Mouse (Mus musculus): ENCODE data around the gene Ifna6.

Ifna6 gene

DNA sequence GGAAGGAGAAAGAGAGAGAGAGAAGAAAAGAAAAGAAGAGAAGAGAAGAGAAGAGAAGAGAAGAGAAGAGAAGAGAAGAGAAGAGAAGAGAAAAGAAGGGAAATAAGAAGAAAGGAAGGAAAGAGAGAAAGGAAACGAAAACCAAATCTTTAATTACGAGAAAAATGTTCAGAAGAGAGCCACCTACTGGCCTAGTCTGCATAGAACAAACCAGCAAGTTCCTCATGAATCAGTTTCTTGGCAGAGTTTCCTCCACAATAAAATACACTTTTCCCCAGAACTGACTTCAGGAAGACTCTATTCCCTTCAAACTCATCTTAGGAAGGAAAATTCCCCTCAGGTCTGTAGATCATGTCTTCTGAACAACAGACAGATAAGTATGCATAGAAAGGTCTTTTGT lies 18.1 kb downstream of the Ifna6 start:
- no peak for DNase-seq (ENCODE audit: low spot score in 2 of 2)

DNA sequence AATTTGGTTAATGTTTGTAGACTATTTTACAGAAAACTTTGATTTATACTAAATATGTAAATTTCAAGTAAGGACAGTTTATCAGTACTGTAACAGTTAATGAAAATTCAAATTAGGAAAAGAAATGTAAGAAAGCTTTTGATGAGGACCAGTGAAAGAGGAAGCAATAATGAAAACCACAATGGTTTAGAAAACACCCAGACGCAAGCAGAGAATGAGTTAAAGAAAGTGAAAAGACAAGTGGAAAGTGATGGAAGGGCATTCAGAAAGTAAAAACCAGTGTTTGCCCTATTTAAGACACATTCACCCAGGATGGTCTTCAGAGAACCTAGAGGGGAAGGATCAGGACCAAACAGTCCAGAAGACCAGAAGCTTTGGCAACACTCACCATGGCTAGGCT lies 22.5 kb downstream of the Ifna6 start, which contains the start of gene Ifna1:
TSS of gene Ifna1 (plus strand) at position 390 of the 400 bp plus-strand sequence.
- no peak for DNase-seq (ENCODE audit: low spot score in 2 of 2)

DNA sequence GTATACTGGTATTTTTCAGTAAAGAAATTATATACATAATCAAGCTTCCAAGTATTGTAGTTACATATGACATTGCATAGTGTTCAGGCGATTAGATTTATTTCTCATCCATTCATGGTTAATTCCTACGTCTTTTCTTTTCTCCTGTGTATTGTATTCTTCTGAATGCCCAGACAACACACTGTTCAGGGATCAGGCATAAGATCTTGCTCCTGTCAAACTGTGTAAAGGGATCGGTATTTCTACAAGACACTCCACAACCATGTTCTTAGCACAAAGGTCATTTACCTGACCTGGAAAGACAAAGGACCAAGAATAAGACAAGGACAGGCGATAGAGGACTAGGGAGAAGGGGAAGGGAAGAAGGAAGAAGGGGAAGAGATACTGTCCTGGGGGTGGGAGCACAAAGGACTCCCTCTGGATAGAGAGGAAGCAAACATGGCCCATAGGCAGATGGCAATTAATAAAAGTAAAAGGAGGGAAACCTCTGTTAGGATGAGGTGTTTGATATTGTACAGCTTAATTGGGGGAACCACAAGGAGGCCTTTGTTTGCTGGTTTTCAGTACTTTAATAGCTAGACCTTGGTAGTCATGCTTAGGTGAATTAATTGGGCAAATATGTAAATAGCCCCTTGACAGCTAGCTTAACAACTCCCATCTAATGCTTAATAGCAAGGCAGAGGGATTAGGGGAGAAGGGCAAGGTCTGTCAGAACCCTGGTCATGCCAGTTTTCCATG lies 24.0 kb downstream of the Ifna6 start:
- no peak for DNase-seq (ENCODE audit: low spot score in 2 of 2)

DNA sequence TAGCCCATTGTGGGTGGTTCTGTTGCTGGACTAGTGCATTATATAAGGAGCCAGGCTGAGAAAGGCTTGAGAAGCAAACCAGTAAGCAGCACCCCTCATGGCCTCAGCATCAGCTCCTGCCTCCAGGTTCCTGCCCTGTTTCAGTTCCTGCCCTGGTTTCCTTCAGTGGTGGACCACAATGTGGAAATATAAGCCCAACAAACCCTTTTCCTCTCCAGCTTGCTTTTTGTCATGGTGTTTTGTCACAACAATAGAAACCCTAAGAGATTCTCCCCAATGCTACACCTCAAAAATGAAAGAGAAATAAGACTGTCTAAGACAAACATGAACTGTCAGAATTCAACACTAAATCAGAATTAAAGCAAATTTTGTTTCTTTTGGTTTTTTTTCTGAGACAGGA lies 32.0 kb downstream of the Ifna6 start:
- no peak for DNase-seq (ENCODE audit: low spot score in 2 of 2)

DNA sequence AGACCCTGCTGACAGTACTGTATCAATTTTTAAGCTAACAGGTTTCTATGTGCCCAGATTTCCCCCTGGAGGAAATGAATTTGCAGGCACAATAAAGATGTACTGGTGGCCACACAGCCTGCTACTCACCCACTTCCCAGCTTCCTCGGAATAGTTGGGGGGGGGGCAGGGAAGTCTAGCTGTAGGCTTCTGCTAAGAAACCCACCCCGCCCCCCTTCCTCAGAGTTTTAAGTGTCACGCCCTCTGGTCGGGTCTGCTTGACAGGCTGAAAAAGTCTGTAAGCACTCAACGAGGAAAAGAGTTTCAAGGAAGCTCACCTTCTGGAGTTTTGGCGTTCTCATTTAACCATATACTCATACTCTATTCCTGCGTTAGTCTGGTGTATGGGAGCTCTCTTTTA lies 36.1 kb downstream of the Ifna6 start:
- DNase-seq (ENCODE audit: low spot score in 2 of 2) = no peak

DNA sequence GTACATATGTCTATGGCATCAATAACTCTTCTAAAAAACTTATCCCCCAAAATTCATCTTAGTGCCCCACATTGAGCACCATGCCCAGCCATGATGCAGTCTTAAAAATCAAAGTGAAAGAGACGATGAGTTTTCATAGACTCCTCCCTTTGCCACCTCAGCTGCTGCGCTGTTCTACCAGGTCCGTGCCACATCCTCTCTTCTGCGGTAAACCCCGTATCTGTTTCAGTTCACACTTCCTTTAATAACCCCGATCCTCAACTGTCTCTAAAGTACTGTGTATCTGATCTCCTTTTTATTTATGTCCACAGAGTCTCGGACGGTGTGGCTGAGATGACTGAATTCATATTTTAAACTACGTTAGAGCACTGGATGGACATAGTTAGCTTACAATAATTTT lies 37.4 kb downstream of the Ifna6 start:
- DNase-seq (ENCODE audit: low spot score in 2 of 2) = peak; percentile 81 to 82

DNA sequence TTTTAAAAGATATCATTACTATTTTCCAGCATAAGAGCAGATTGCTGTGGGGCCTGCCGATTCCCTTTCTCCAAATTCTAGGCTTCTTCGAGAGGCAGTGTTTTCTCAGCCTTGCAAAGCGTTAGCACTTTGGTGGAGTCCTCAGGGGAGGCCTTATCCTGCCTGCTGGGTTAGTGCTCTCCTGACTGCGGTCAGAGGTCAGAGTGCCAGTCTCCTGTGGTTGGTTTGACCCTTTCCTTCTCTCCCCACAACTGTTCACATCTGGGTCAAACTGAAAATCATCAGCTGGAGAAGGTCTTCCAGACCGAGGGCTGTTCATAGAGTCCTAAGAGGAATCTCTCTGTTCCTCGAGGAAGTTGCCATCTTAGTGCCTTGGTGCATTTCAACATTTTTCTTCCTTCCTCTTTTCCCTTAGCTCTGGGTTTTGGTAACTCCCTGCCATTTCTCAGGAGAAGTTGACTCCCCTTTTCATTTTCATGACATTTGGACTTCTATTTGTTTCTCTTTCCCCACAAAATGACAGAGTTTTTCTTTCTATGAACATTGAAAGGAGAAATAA lies 37.9 kb downstream of the Ifna6 start:
- peak in 1 of 2 experiments; percentile 16 for DNase-seq (ENCODE audit: low spot score in 2 of 2)

DNA sequence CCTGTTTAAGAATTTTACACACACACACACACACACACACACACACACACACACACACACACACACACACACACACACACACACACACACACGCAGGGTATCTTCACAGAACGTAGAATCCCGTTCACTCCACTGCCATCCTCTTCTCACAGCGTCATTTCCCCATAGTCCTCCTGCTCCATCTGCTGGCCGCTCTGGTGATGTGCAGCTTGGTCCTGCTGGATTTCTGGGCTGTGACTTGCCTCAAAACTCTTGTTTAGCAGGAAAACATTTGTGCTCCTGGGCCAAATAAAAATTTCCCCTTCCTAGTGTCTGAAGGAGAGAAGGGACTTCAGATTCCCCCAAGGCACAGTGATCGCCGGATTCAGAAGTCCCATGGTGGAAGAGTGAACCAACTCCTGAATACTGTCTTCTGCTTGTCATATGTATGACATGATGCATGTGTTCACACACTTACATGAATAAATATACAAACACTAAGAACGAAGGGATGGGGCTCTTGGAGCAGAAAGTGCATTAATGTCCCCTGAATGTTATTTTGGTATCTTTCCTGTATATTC lies 40.2 kb downstream of the Ifna6 start:
- DNase-seq (ENCODE audit: low spot score in 2 of 2) = peak; percentile 70

DNA sequence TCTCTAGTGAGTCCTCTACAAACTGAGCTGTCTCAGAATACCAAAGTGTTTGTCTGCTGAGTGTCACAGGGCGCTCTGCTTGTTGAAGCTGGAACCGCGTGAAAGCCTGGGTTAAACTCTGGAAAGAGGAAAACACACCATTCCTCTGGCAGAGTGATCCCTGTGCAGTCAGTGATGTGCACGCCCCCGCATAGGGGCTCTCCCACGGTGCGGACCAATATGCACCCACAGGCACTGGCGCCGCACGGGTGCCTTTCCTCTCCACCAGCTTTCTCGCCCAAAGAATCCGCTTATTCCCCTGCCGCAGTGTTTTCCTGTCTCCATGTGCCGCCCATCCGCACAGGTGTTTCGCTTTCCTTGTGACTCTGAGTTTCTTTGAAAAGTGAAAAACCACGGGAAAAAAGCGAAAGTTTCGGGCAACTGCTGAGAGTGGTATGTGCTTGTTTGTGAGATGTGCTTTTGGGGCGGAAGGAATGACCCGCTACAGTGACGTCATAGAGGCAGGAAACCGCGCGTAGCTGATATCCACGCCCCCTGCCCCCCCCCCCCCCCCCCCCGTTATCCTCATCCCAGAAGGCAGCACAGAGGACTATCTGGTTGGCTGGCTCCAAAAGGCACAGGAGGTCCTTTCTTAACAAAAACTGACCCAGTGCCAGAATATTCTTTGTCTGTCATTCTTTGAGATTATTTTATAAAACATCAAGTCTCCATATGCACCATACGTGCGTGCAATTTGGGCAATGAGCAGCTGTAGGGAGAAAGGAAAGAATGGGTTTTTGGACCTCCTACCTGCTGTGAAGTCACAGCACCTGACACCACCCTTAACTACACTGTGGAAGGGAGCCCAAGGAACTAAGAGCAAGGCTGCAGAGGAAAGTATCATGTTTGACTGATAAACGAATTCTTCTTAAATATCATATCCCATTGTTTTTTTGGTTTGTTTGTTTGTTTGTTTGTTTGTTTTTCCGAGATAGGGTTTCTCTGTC lies 41.0 kb downstream of the Ifna6 start:
- DNase-seq (ENCODE audit: low spot score in 2 of 2) = peak; percentile 24 to 27

DNA sequence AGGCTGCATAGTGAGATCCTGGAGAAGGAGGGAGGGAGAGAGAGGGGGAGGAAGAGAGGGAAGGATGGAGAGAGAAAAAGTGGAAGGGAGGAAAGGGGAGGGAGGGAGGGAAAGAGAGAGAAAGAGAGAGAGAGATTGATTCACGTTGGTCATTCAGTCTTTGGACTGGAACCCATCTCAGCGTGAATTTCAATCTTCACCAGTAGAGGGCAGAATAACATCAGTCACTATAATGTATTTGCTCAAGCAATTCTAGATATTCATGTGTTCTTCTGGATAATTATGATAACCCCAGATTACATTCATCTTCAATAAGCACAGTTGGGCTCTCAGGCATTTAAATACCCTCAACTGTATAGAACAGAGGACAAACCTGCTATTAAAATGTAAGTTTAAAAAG lies 45.5 kb downstream of the Ifna6 start:
- peak in 1 of 2 experiments; percentile 14 for DNase-seq (ENCODE audit: low spot score in 2 of 2)

DNA sequence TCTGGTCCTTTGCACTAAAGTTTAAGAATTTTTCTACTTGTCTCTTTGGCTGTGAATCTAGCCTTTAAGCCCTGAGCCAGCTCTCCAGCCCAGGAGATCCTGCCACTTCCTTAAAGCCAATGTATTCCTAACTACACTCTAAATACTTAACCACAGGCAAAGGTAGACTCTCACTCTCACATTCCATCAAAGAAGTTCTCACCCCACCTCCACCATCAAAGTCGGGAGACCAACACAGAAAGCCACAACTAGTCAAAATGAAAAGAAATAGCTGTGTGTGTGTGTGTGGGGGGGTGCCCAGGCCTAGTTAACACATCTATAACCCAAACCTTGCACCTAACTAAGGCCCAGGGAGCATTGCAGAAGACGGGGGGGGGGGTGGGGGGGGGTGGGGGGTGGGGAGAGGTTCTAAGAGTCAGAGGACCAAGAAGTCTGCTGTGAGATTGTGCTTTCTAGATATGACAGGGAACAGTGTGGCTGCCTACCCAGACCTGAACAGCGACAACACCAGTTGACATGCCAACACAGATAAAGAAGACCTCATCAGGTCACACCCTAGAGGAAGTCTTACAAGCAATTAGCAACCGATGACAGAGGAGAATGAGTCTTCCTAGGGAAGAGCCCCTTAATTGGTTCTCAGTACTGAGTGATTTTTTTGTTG lies 48.3 kb downstream of the Ifna6 start:
- DNase-seq (ENCODE audit: low spot score in 2 of 2) = no peak

DNA sequence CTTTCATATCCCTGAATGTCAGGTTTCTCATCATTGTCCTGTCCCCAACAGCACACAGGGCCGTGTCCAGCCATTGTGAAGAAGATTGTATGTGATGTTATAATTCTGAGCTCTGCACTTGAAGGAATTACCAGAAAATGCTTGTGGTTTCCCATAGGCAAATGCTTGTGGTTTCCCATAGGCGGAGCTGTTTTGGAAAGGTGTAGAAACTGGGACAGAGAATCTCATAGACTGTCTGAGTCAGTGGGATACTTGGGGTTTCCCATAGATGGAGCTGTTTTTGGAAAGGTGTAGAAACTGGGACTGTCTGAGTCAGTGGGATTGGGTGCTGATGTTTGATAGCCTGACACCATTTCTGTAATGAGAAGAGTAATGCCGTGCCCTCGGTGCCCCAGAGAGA lies 49.3 kb downstream of the Ifna6 start:
- no peak for DNase-seq (ENCODE audit: low spot score in 2 of 2)
